Mouse (Mus musculus) ES-E14 (cell line): Measurements from ENCODE around the gene Kank1.

Experiments used
- HCFC1 ChIP-seq: IDR thresholded peaks from 2 replicates; pipeline ENCODE4 v1.6.1; 2012; ENCODE audit warnings: low read length, inconsistent platforms, borderline replicate concordance; ENCODE audit not compliant: insufficient read depth
- MAFK ChIP-seq: IDR thresholded peaks from 2 replicates; pipeline ENCODE4 v1.6.1; 2014; ENCODE audit warnings: mild to moderate bottlenecking, low read depth, low read length, inconsistent platforms; ENCODE audit not compliant: insufficient read depth

GRCm38 (mm10) chr19:25431431-25431830, 194.7 kb downstream of the Kank1 start:
- TF ChIP-seq MAFK, result no peak
- no peak for TF ChIP-seq HCFC1
